Mouse (Mus musculus) R1 (cell line): ENCODE data around the gene Zbed4.
A peak's percentile ranks its signal among the peaks of the same experiment; 100 is the strongest.
"Not testable (repeated sequence)": the region's sequence is repeated elsewhere in the genome, so short reads cannot be mapped to it uniquely, and the experiment has no call there.

Source experiments
- DNase-seq: peaks from one replicate; pipeline ENCODE4 v3.0.0-alpha.2; 2018; ENCODE audit warnings: low read depth, low spot score

Zbed4 gene

DNA sequence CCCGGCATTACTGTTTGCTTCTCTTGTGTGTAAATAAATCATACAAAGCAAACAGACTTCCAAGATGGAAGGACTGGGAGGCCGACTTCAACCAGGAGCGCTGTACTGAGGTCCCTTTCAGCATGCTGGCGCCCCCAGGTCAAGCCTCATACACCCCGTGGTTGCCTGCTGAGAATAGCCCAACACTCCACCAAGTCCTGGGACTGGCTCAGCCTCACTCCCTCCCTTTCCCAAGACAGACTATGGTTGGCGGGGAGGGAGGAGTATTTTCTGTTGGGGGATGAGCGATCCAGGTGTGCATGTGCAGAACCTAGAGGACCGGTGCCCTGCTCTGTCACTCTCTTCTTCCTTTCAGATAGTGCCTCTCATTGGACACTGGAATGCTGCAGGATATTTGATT, 56.7 kb downstream of the Zbed4 start:
- no peak for DNase-seq

DNA sequence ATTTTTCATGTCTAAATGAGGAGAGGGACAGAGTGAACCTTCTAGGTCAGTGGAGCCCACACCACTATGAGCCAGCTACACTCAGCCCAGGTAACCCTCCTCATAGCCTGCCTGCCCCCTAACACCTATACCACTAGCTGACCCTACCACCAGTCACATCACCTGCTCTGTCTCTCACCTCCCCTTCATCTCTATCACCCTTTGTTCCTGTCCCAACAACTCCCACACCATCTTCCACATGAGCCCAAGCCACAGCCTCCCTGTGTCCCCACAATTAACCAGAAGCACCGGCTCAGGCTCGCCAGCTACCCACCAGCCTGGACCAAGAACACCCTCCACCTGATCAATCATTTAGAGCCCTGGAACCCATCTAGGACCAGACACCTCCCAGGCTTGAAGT, 58.9 kb downstream of the Zbed4 start:
- no peak for DNase-seq

DNA sequence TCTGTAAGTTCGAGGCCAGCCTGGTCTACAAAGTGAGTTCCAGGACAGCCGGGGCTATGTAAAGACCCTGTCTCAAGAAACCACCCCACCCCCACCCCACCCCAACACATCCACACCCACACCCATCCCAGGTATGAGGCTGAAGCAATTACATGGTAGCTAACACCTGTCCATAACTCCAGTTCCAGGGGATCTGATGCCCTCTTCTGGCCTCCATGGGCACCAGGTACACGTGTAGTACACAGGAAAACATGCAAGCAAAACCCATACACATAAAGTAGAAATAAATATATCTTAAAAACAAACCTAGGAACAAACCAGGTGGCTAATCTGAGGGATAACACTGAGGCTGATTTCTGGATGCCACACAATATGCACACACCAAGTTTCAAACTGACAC, 61.8 kb downstream of the Zbed4 start:
- no peak for DNase-seq

DNA sequence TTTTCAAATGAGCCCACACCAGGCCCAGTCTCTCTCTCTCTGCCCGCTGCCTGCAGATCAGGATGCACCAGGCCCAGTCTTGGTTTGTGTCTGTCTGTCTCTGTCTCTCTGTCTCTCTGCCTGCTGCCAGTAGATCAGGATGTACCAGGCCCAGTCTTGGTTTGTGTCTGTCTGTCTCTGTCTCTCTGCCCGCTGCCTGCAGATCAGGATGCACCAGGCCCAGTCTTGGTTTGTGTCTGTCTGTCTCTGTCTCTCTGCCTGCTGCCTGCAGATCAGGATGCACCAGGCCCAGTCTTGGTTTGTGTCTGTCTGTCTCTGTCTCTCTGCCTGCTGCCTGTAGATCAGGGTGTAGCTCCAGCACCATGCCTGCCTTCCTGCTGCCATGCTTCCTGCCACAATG, 62.4 kb downstream of the Zbed4 start:
- not testable (repeated sequence) for DNase-seq

DNA sequence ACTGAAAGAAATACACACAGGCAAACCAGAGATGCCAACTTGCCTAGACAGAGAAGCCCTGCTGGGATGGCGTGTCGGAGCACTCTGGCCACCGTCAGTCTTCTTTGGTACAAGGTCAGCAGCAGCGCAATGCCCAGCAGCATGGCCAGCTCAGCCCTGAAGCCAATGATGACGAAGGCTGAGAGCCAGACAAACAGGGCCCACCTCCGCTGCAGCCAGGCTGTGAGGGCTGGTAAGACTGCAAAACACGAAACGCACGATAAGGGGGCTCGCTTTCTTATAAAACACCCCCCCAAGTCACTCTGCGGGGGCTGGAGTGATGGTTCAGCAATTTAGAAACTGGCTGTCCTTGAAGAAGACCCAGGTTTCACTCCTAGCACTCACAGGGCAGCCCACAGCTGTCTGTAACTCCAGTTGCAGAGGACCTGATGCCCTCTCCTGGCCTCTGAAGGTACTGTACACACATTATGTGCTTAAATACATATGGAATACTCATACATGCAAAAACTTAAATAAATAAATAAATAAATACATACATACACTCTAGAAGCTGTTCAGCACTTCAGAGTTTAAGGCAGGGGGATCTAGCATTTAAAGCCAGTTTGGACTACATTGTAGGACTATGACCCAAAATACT, 63.1 kb downstream of the Zbed4 start:
- DNase-seq = peak; percentile 57

DNA sequence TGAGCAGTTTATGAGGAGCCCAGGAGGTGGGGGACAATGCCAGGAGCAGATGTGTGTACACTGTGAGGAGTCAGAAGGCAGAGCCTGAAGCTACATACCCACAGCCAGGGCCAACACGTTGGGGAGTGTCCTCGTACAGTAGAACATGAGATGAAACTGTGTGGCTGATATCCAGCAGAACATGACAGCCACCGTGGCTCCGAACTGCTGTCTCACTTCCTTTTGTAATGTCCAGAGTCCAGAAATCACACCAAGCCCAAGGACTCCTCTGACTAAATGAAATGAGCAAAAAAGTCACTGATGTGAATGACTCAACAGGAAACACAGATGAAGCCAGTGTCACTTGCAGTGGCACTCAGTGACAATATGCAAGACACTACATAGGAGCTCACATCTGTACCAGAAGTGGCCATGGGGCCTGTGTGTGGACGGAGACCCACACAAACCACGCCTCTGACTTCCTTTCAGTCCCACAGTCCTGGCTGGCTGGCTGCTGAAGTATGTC, 63.8 kb downstream of the Zbed4 start:
- no peak for DNase-seq

DNA sequence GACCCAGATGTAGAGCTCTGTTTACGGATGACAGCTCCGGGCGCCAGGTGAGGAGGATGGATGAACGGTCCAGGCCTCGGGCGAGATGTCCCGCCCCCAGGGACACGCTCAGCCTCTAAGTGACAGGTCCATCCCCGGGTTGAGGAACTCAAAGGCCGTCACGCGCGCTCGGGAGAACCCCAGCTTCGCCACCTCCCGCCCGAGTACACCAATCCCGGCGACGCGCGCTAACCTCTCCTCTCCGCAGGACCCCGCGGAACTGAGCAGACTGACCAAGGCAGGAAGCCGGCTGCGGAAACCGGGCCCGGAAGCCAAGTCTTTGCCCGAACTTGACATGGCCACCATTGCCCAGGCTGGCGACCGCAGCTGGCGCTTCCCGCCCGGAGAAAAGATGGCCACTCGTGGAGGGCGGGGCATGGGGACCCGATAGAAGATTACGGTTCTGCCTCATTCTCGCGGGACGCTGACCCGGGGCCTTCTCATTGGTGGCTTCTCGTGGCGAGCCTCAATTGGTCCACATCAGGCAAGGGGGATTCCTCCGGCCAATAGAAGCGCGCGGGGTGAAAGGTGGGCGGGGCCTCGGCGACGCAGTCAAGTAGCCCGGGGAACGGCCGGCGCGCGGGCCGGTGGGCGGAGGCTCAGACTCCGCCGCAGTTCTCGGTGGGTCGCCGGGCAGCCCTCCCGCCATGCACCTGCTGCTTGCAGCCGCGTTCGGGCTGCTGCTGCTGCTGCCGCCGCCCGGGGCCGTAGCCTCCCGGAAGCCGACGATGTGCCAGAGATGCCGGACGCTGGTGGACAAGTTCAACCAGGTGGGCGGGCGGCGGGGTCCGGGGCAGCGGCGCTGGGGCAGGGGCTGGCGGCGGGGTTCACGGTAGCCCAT, 67.8 kb downstream of the Zbed4 start, which contains the start of the genes Alg12 and Creld2:
Alg12 (minus strand) TSS at position 293 of the 880 bp plus-strand sequence.
Creld2 (plus strand) TSS at position 621 of the 880 bp plus-strand sequence.
- peak; percentile 100 for DNase-seq

DNA sequence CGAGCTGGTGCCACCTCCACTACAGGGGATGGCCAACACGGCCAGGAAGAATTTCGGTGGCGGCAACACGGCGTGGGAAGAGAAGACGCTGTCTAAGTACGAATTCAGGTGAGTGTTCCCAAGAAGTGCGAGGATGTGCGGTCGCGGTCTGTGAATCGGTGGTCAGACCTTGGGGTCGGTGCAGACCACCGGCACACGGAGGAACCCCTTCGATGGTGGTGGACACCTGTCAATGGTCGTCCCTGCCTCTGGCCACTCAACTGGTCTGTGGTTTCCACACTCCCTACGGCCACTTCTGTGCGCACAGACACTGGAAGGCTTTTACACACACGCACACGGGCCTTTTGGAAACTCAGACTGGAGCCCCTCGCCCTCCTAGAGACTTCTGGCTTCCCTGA, 68.4 kb downstream of the Zbed4 start:
- DNase-seq = peak; percentile 27

DNA sequence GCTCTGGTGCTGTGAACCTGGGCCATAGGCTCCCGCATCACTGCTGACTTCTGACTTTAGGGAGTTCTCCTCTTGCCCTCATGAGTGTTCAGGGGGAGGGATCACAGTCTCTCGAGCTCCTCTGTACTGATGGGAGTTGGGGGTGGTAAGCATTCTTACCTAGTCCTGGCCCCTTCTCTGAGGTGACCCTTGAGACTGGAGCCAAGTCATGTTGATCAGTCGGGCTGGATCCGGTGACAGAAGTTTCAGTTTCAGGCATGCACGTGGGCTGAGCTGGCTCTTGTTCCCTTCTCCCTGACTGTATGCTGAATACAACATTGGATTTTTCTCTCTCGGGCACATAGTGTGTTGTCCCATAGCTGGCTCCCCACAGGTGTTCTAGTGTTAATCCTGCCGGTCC, 69.9 kb downstream of the Zbed4 start:
- DNase-seq = no peak

DNA sequence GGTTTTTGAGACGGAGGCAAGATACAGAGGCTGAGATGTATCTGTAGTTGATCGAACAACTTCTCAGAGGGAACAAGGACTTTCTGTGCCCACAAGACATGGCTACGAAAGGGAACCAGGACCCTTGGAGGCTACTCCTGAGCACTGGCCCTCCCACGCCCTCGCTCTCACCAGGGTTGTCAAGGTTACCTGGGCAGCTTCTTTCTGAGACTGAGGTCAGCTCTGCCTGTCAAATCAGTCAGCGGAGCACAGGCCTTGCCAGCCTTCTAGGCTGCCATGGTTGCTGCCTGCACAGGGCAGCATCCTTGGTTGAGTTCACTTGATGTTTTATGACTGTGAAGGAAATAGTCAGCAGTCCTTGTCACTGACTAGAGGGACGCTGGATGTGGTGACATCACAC, 71.1 kb downstream of the Zbed4 start:
- no peak for DNase-seq

DNA sequence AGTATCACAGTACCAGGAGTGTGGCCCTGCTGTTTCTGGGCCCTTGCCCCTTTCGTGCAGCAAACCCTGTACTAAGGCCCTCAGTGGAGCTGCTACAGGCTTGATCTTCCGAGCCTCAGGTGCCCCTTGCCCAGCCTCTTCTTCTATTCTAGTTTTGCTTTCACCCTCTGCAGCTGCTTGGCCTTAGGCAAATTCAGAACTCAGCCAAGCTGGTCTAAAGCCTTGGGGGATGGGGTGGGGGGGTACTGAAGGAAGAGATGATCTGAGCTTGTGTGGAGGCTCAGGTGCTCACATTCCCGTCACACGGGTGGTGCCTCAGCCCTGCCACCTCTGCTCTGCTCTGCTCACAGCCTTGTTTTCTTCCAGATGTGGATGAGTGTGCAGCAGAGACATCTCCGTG, 71.9 kb downstream of the Zbed4 start:
- DNase-seq = no peak

DNA sequence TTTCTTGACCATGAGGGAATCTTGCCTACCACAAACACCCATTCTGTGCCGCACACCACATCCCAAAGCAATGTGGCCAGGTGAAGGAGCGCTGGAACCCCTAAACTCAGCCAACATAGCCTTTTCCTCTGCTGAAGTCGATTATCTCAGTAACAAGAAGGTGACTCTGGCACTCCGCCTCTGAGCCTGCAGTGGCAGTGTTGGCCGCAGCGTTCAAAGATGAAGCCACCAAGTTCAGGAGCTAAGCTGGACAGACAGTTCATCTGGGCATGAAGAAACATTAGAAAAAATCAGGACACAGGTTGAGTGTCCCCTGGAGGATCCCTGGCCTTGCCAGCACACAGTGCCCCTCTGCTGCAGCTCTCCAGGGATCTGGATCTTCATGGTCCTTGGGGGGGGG, 76.0 kb downstream of the Zbed4 start:
- peak; percentile 38 for DNase-seq

DNA sequence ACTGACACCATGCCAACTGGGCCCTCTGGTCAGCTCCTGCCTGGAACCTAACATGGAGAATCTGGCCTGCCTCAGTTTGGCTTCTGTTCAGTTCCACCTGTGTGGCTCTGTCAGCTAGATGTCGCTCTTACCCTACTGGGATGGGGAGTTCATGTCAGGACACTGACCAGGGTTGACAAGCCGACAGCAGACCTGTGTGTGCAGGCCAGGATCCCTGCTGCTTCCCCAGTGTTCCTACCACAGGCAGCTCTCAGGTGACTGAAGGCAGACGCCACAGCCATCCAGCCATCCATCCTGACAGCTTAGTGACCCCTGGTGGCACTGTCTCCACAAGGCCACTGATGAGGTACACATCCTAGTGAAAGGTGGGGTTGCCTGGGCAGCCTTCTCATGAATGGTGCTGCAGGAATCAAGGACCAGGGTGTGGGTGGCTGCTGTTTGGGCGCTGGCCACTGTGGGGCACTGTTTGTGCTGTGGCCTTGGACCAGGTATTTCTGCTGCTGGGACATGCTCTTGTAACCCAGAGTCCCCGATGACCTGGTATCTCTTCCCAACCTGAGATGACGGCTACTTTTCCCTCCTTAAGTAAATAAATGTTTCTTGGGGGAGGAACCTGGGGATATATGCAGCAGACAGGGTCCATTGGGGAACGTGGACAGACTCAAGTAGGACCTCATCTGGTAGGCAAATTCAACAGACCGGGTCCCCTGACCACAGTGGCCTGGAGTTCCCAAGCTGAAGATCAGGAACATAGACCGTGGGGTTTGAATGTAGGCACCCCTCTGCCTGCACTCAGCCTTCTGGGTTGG, 76.7 kb downstream of the Zbed4 start:
- DNase-seq = peak; percentile 86

DNA sequence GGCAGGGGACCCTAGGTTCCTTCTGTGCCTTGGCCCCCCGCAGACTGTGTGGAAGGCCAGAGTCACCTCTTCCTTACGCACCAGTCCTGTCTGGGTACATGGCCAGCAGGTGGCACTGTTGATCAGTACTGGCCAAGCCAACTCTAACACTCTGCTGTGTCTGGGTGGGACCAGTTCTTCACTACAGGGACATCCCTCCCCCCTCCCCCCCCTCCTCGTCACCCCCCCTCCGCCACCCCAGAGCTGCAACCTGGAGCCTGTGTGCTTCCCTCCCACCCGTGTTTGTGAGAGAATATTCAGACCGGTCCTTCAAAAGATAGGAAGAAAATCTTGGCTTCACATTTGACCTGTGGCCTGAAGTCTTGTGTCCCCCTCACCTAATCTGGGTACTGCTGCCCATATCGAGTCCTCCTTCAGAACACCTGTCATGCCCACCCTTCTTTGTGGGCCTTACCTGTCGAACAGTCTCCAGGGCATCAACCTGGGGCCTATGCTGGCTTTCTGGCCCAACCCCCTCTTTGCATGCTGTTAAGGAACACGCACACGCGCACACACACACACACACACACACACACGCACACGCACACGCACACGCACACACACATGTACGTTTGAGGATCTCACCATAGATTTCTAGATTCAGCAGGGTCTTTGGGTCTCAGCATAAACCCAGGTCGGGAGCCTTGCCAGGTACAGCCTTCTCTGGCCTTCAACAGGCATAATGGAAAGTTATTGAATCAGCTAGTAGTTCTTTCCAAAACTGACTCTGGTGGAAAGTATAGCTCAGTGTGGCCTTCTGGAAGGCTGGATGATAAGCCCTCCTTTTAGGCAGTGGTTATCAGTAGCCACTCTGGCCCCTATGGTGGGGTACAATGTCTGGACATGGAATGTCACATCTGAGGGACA, 77.6 kb downstream of the Zbed4 start:
- peak; percentile 85 for DNase-seq

DNA sequence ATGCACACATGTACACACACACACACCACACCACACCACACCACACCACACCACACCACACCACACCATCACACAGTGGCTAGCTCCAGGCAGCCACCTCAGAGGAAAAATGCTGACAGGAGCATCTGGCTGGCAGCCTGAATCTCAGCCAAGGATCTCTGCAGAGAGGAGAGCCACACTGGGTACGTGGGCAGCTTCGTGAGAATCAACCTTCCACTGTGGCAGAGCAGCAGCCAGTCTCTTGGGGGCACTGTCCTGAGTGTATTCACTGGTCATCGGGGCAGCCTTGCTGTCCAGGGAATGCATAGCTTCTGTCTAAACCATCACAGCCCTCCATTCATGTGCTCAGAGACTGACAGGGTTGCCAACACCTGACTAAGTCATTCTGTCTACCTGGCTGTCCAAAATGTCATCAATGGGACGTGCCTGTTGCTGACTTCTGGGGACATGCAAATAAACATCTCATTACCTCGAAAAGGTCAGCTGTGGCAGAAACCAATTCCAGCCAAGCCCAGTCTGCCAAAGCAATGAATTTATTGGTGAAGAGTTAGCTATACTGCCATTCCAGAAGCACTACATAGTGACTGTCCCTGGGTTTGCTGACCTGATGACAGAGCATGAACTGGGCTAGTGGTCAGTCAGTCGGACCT, 78.5 kb downstream of the Zbed4 start:
- no peak for DNase-seq

DNA sequence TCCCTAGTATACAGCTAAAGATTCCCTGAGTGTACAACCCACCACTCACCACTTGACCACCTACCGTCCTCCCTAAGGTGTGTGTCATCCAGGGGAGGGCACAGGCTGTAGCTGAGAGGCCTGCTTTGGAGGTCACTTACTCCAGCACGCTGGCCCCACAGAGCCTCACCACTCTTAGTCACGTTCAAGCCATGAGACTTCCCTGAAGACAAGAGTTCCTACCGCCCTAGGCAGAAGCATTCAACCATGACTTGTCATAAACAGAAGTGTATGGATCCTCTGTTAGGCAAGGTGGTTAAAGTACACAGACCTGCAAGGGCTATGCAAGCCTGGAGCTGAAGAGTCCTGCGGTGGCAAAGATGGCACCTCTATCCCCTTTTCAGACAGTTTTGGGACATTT, 79.2 kb downstream of the Zbed4 start:
- no peak for DNase-seq

DNA sequence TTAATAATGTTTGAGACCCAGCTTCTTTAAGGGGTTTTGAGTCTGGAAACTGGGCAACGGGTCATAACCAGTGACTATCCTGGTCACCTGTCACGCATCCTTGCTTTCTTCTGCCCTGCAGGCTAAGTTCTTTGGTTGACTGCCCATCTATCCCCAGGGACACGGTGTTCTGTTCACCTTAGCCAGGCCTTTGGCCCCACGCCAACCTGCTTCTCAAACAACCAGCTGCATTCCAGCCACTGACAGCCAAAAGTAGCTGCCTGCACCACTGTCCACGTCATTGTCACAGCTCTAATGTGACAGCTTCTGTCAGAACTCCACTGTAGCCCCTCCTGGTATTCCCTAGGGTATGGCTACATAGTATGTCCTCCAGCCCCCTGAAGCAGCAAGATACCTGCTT, 80.0 kb downstream of the Zbed4 start:
- DNase-seq = no peak

DNA sequence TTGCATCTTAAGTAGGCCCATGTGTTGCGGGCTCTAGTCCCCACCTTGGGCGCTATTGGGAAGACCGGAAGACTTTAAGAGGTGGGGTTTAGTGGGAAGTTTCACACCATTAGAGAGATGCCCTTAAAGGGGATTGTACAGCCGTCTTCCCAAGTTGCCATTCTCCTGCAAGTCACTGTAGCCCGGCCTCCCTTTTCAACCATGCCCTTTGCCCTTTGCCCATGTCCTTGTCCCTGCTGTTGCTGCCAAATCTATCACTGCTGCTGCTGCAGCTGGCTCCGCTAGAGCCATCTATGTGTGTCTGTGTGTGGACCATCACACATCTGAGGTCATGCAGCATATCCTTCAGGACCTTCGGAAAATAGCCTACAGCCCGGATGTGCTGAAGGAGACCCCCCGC, 81.1 kb downstream of the Zbed4 start:
- DNase-seq = no peak
